Mouse (Mus musculus): ENCODE results near the gene Erc2.

- no peak for TF ChIP-seq CTCF (conservative IDR thresholded peaks at IDR 0.05; ENCODE audit: low read length)
- no peak for TF ChIP-seq POU5F1 (IDR thresholded peaks at IDR 0.05; ENCODE audit: borderline replicate concordance, low read length)
These were observed 381.8 kb downstream of the Erc2 start for GRCm38 (mm10) chr14:28004023-28004422.

All from E14TG2a.4 (cell line).